Mouse (Mus musculus): ENCODE measurements around the gene Tmem151b. TPM values are rescaled to one million over a fixed set of nuclear protein-coding genes. Genes with fewer than 3 reads are reported as not detected.

Gene Tmem151b
- polyA plus RNA-seq, 1 experiment from 2014 or later: 5.6 TPM

DNA sequence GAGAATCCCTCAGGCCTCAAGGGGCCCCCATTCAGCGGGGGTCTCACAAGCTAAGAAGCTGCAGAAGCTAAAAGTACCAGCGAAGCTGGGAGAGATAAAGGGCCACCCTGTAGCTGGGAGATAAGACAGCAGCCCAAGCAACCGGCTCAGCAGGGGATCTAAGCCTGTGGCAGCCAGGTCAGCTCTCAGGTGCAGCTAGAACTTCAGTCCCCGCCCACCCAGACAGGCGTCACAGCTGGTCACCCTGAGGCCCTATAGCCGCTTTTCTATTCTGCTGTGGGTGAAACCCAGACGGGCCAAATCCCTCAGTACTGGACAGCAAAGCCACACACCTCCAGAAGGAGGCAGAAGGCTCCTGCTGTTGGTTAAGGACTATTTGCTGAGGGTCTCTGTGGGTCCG lies 44.0 kb upstream of the Tmem151b start:
- Histone ChIP-seq H3K36me3 (ENCODE audit: control insufficient read depth, insufficient read depth, low read length) (no peaks in the 10 kb centered on the region), H3K4me2 (replicated peaks; ENCODE audit: low read depth, low read length) (peak overlapping the region; percentile 14; the same call in 1 of the 2 replicates), H3K27me3 (ENCODE audit: control insufficient read depth, insufficient read depth, low read length) (peaks cover 4% of the 10 kb centered on the region; the same call in 1 of the 2 replicates), H3K4me3 (ENCODE audit: low read depth, low read length) (no peak overlapping the region), H3K9me3 (ENCODE audit: control insufficient read depth, low read length) (no peaks in the 10 kb centered on the region), H3K4me1 (replicated peaks; ENCODE audit: control insufficient read depth, insufficient read depth, low read length) (peaks cover 12% of the 10 kb centered on the region), H3K27ac (ENCODE audit: low read depth, low read length) (no peak overlapping the region), H3K9ac (ENCODE audit: low read depth, low read length) (no peak overlapping the region)
- DNase-seq (ENCODE audit: low spot score): no peak
- no peak for ATAC-seq (ENCODE audit: low FRiP score)
- WGBS: 16% methylated on average over 8 of the region's 8 CpGs

DNA sequence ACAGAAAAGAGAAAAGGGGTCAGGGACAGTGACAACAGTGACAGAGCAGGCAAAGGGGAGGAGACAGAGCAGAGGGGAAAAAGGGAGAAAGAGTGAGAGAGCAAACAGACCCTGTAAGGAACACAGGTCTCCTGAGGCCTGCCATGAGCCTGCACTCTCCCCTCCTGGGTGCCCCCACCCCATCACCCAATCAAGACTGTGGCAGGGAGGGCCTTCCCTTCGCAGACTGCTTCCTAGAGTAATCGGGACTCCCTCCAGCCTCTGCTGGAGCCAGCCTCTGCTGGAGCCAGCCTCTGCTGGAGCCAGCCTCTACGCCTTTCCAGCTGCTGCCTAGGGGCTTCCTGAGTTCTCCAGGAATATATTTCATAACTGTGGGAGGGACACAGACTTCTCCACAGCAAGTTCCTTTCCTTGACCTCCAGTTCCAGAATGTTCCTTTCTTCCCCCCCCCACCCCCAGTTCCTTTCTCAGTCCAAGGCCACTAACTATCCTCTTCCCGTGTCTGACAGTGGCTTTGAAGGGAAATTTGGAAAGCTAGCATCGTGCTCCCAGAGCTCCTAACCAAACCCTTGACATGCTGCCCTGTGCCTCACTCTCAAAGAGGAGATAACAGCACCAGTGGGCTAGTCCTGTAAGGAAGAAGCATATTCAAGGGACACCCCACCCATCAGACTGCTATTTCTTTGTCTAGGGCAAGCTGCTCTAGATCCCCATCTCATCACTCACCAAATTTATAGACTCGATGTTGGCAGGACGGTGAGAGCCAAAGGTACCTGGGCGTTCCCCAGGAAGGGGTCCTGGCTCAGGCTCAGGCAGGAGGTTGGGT lies 43.3 kb upstream of the Tmem151b start:
- H3K36me3 ChIP-seq (ENCODE audit: control insufficient read depth, insufficient read depth, low read length): no peaks in the 10 kb centered on the region
- H3K4me2 ChIP-seq (replicated peaks; ENCODE audit: low read depth, low read length): peak overlapping the region; percentile 8; the same call in 1 of the 2 replicates
- ATAC-seq (ENCODE audit: low FRiP score) (no peak), DNase-seq (ENCODE audit: low spot score) (no peak)
- no peaks in the 10 kb centered on the region for H3K9me3 ChIP-seq (ENCODE audit: control insufficient read depth, low read length)
- 58% methylated on average over 8 of the region's 8 CpGs for WGBS
- no peak overlapping the region for H3K9ac ChIP-seq (ENCODE audit: low read depth, low read length)
- H3K4me1 ChIP-seq (replicated peaks; ENCODE audit: control insufficient read depth, insufficient read depth, low read length): peaks cover 12% of the 10 kb centered on the region
- peaks cover 4% of the 10 kb centered on the region; the same call in 1 of the 2 replicates for H3K27me3 ChIP-seq (ENCODE audit: control insufficient read depth, insufficient read depth, low read length)
- H3K27ac ChIP-seq (ENCODE audit: low read depth, low read length): no peak overlapping the region
- H3K4me3 ChIP-seq (ENCODE audit: low read depth, low read length): no peak overlapping the region

DNA sequence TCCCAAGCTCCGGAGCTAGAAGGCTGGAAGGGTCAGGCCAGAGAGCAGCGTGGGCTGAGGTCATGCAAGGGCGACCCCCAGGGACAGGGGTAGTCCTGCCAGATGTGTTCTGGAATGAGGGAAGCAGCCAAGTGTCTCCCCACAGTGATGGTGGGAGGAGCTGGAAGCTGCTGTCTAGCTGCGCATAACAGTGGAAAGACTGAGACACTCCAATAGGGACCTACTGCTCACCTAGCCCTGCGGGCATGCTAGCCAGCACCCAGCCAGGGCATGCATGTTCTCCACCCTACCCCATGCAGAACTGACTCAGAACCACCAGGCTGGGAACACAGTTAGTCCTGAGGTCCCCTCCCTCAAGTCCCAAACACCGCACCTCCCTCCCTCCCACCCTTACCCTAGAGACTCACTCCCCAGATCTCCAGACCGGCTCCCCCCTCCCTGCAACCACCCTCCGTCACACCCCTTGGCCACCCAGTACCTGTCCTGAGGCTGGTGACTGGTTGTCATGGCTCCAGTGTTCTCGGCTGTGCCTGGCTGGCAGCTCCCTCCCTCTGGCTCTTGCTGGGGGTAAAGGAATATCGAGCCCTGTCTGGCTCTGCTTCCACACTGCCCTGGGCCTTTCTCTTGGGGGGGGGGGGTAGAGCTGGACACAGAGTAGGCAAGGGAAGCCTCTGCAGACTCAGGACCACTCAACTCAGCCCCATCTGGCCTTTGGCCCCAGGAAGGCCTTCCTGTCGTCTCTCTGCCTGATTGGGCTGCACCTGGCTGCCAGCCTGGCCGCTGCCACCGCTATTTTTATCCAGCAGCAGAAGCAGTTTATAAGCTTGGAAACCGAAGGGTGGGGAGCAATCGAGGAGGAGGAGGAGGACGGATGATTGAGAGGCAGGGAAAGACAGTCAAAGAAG lies 42.5 kb upstream of the Tmem151b start:
- no peak overlapping the region for H3K4me3 ChIP-seq (ENCODE audit: low read depth, low read length)
- ATAC-seq (ENCODE audit: low FRiP score) (no peak), DNase-seq (ENCODE audit: low spot score) (no peak)
- WGBS: 52% methylated on average over 15 of the region's 16 CpGs
- no peaks in the 10 kb centered on the region for H3K36me3 ChIP-seq (ENCODE audit: control insufficient read depth, insufficient read depth, low read length)
- H3K9me3 ChIP-seq (ENCODE audit: control insufficient read depth, low read length): no peaks in the 10 kb centered on the region
- no peak overlapping the region for H3K27ac ChIP-seq (ENCODE audit: low read depth, low read length)
- H3K9ac ChIP-seq (ENCODE audit: low read depth, low read length): no peak overlapping the region
- peaks cover 12% of the 10 kb centered on the region for H3K4me1 ChIP-seq (replicated peaks; ENCODE audit: control insufficient read depth, insufficient read depth, low read length)
- H3K4me2 ChIP-seq (replicated peaks; ENCODE audit: low read depth, low read length): peak overlapping the region; percentile 8; the same call in 1 of the 2 replicates
- H3K27me3 ChIP-seq (ENCODE audit: control insufficient read depth, insufficient read depth, low read length): peaks cover 4% of the 10 kb centered on the region; the same call in 1 of the 2 replicates

DNA sequence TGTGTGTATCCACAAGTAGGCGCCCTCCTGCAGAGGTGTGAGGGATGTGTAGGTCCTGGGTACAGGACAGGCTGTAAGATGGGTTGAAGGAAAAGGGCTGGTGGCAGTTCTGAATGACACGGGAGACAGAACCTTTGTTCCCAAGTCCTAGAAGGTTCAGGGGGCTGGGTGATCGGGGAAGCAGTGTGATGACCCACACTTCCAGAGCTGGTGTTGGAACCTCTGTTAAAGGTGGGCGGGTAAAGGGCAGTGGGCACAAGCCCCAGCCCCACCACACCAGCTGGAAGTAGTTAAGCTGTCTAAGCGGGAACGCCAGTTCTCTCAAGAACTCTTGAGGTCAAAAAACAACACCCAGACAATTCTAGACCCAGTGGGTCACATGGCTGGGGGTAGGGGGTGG lies 40.9 kb upstream of the Tmem151b start:
- Histone ChIP-seq H3K36me3 (ENCODE audit: control insufficient read depth, insufficient read depth, low read length) (no peaks in the 10 kb centered on the region), H3K9me3 (ENCODE audit: control insufficient read depth, low read length) (no peaks in the 10 kb centered on the region), H3K4me3 (ENCODE audit: low read depth, low read length) (no peak overlapping the region), H3K4me1 (replicated peaks; ENCODE audit: control insufficient read depth, insufficient read depth, low read length) (peaks cover 6% of the 10 kb centered on the region), H3K4me2 (replicated peaks; ENCODE audit: low read depth, low read length) (no peak overlapping the region), H3K9ac (ENCODE audit: low read depth, low read length) (no peak overlapping the region), H3K27me3 (ENCODE audit: control insufficient read depth, insufficient read depth, low read length) (no peaks in the 10 kb centered on the region; the same call in 1 of the 2 replicates), H3K27ac (ENCODE audit: low read depth, low read length) (no peak overlapping the region)
- DNase-seq (ENCODE audit: low spot score) (no peak), ATAC-seq (ENCODE audit: low FRiP score) (no peak)
- 78% methylated on average over 6 of the region's 6 CpGs for WGBS

DNA sequence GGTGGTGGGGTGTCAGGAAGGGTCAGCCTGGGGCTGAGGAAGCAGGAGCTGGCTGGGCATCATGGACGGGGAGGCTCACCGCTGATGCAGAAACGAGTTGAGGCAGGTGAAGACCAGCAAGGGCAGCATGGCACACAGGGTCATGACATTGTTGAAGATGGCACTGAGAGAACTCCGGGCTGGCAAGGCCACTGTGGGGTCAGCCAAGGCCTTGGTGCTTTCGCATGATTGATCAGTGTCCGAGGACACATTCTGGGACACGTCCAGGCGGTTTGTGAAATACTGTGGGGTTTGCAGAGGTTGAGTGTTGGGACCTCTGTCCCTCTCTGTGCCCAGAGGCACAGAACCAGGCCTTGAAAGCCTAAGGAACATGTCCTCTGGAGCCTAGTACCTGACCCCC lies 40.4 kb upstream of the Tmem151b start:
- H3K36me3 ChIP-seq (ENCODE audit: control insufficient read depth, insufficient read depth, low read length): no peaks in the 10 kb centered on the region
- H3K9me3 ChIP-seq (ENCODE audit: control insufficient read depth, low read length): no peaks in the 10 kb centered on the region
- H3K4me2 ChIP-seq (replicated peaks; ENCODE audit: low read depth, low read length): no peak overlapping the region
- DNase-seq (ENCODE audit: low spot score) (no peak), ATAC-seq (ENCODE audit: low FRiP score) (no peak)
- no peak overlapping the region for H3K9ac ChIP-seq (ENCODE audit: low read depth, low read length)
- H3K4me1 ChIP-seq (replicated peaks; ENCODE audit: control insufficient read depth, insufficient read depth, low read length): peaks cover 9% of the 10 kb centered on the region
- no peak overlapping the region for H3K27ac ChIP-seq (ENCODE audit: low read depth, low read length)
- no peaks in the 10 kb centered on the region; the same call in 1 of the 2 replicates for H3K27me3 ChIP-seq (ENCODE audit: control insufficient read depth, insufficient read depth, low read length)
- H3K4me3 ChIP-seq (ENCODE audit: low read depth, low read length): no peak overlapping the region
- 94% methylated on average over 8 of the region's 8 CpGs for WGBS

DNA sequence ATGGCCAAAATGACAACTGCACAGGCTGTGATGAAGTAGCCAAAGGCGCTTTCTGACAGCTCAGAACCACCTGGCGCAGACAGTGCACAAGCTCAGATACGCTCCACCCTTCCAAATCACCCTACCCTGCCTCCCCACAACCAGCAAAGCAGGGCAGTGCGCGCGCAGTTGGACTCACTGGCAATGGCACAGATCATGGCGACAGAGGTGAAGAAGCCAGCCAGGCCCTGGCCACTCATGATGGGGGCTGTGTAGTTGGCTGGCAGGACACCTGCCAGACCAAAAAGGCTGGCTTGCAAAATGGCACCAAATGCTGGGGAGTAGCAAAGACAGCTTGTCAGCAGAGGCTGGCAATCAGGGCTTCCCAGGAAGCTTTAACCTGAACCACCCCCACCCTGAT lies 39.8 kb upstream of the Tmem151b start:
- Histone ChIP-seq H3K9me3 (ENCODE audit: control insufficient read depth, low read length) (no peaks in the 10 kb centered on the region), H3K4me1 (replicated peaks; ENCODE audit: control insufficient read depth, insufficient read depth, low read length) (peaks cover 8% of the 10 kb centered on the region), H3K27me3 (ENCODE audit: control insufficient read depth, insufficient read depth, low read length) (no peaks in the 10 kb centered on the region; the same call in 1 of the 2 replicates), H3K27ac (ENCODE audit: low read depth, low read length) (no peak overlapping the region), H3K36me3 (ENCODE audit: control insufficient read depth, insufficient read depth, low read length) (no peaks in the 10 kb centered on the region), H3K4me2 (replicated peaks; ENCODE audit: low read depth, low read length) (no peak overlapping the region), H3K9ac (ENCODE audit: low read depth, low read length) (no peak overlapping the region), H3K4me3 (ENCODE audit: low read depth, low read length) (no peak overlapping the region)
- WGBS: 96% methylated on average over 7 of the region's 7 CpGs
- DNase-seq (ENCODE audit: low spot score): no peak
- ATAC-seq (ENCODE audit: low FRiP score): no peak

DNA sequence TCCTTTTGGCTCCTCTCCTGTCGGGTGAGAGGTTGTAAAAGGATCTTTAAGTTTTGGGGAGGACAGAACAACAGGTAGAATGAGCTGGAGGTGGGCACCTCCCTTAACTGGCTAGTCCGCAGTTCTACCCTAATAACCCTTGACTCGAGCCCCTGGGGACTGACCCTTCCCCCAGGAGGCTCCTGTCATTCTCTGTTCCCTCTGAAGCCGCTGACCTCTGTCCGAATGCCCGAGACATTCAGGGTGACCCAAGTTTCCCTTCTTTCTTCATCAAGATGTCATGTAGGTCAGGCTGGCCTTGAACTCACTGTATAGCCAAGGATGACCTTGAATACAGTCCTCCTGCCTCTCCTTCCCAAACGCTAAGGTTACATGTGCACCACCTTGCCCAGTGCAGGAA lies 38.9 kb upstream of the Tmem151b start:
- WGBS: 92% methylated on average over 7 of the region's 7 CpGs
- no peak overlapping the region for H3K27ac ChIP-seq (ENCODE audit: low read depth, low read length)
- no peak for ATAC-seq (ENCODE audit: low FRiP score)
- H3K4me2 ChIP-seq (replicated peaks; ENCODE audit: low read depth, low read length): no peak overlapping the region
- no peaks in the 10 kb centered on the region for H3K36me3 ChIP-seq (ENCODE audit: control insufficient read depth, insufficient read depth, low read length)
- no peak overlapping the region for H3K9ac ChIP-seq (ENCODE audit: low read depth, low read length)
- no peak overlapping the region for H3K4me3 ChIP-seq (ENCODE audit: low read depth, low read length)
- H3K9me3 ChIP-seq (ENCODE audit: control insufficient read depth, low read length): no peaks in the 10 kb centered on the region
- peaks cover 5% of the 10 kb centered on the region for H3K4me1 ChIP-seq (replicated peaks; ENCODE audit: control insufficient read depth, insufficient read depth, low read length)
- no peaks in the 10 kb centered on the region for H3K27me3 ChIP-seq (ENCODE audit: control insufficient read depth, insufficient read depth, low read length)
- DNase-seq (ENCODE audit: low spot score): no peak

DNA sequence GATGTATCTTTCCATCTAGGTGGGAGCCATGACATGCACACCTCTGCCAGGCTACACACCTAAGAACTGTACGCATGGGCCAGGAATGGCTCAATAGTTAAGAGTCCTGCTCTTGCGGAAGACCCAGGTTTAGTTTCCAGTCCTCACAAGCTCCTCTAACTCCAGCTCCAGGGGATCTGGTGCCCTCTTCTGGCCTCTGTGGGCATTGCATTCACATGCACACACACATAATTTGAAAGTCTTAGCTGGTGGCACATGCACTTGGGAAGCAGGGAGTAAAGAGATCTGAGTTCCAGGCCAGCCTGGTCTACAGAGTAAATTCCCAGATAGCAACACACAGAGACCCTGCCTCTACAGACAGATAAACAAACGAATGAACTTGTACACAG lies 37.0 kb upstream of the Tmem151b start:
- no peak overlapping the region for H3K9ac ChIP-seq (ENCODE audit: low read depth, low read length)
- no peak overlapping the region for H3K27ac ChIP-seq (ENCODE audit: low read depth, low read length)
- no peaks in the 10 kb centered on the region for H3K36me3 ChIP-seq (ENCODE audit: control insufficient read depth, insufficient read depth, low read length)
- DNase-seq (ENCODE audit: low spot score) (peak; percentile 40), ATAC-seq (ENCODE audit: low FRiP score) (no peak)
- no peaks in the 10 kb centered on the region for H3K9me3 ChIP-seq (ENCODE audit: control insufficient read depth, low read length)
- no peak overlapping the region for H3K4me2 ChIP-seq (replicated peaks; ENCODE audit: low read depth, low read length)
- no peak overlapping the region for H3K4me3 ChIP-seq (ENCODE audit: low read depth, low read length)
- WGBS: 96% methylated on average over 3 of the region's 3 CpGs
- 0 out of 2 replicates have a peak, but pooled peaks cover 4% of the 10 kb centered on the region for H3K4me1 ChIP-seq (replicated peaks; ENCODE audit: control insufficient read depth, insufficient read depth, low read length)
- no peaks in the 10 kb centered on the region for H3K27me3 ChIP-seq (ENCODE audit: control insufficient read depth, insufficient read depth, low read length)

Measured in hindbrain, embryonic 11.5 days (tissue).